In genomic region chr15:84253757-84254156, GRCm38 (mm10) we compare ENCODE assay signal across 11 mouse cellular contexts. TPM values are rescaled to one million over a fixed set of nuclear protein-coding genes. Genes with fewer than 3 reads are reported as not detected.
DNase-seq lines count a peak whose midpoint lies in the region; ATAC-seq lines count a peak whose summit lies in the region.
"Had no signal": no experiment of that assay in that cellular context is flagged by ENCODE, and none has a peak within 500 bp of the region (broad histone marks: within the 10 kb centered on the region; RNA-seq: fewer than 3 reads in every experiment).

No protein-coding gene starts in this region.

- DNase-seq in embryonic facial prominence, embryonic 10.5 days (ENCODE audit: low spot score) = no peak
- peak; percentile 81 for DNase-seq in skeletal muscle tissue, adult 2 months (ENCODE audit: low read depth, low spot score)
- DNase-seq in thymus, postnatal 4 days = no peak
- DNase-seq: adrenal gland, postnatal 36 days had no signal

- H3K4me3 ChIP-seq in embryonic facial prominence, embryonic 13.5 days = no peak overlapping the region
- H3K4me3 ChIP-seq in embryonic facial prominence, embryonic 10.5 days = no peak overlapping the region
- peak overlapping the region; percentile 31 for H3K4me3 ChIP-seq in megakaryocyte, embryonic 14.5 days (replicated peaks)
- no peak overlapping the region for H3K4me3 ChIP-seq in heart, embryonic 11.5 days (ENCODE audit: low read depth, low read length)
- H3K4me3 ChIP-seq: midbrain, embryonic 10.5 days had no signal

- 45% methylated on average over 11 of the region's 11 CpGs for WGBS in embryonic facial prominence, embryonic 13.5 days
- 69% methylated on average over 11 of the region's 11 CpGs for WGBS in embryonic facial prominence, embryonic 10.5 days
- WGBS in heart, embryonic 11.5 days (ENCODE audit: insufficient replicate concordance) = 32% methylated on average over 11 of the region's 11 CpGs

- H3K4me1 ChIP-seq in embryonic facial prominence, embryonic 13.5 days = peaks cover 54% of the 10 kb centered on the region
- H3K4me1 ChIP-seq in embryonic facial prominence, embryonic 10.5 days = peaks cover 57% of the 10 kb centered on the region
- peaks cover 91% of the 10 kb centered on the region for H3K4me1 ChIP-seq in megakaryocyte, embryonic 14.5 days
- H3K4me1 ChIP-seq in heart, embryonic 11.5 days (ENCODE audit: control insufficient read depth, insufficient read depth, low read length) = peaks cover 67% of the 10 kb centered on the region

- 0 out of 2 replicates have a peak overlapping the region, but pooled peaks have one; percentile 22 for H3K27ac ChIP-seq in embryonic facial prominence, embryonic 13.5 days
- H3K27ac ChIP-seq in embryonic facial prominence, embryonic 10.5 days (replicated peaks) = no peak overlapping the region
- peak overlapping the region; percentile 96 for H3K27ac ChIP-seq in heart, embryonic 11.5 days (ENCODE audit: low read depth, low read length)
- H3K27ac ChIP-seq: midbrain, embryonic 10.5 days had no signal

- H3K9ac ChIP-seq in embryonic facial prominence, embryonic 13.5 days = no peak overlapping the region
- H3K9ac ChIP-seq in heart, embryonic 11.5 days (ENCODE audit: low read depth, low read length) = peak overlapping the region; percentile 39

- no peak overlapping the region for H3K4me2 ChIP-seq in embryonic facial prominence, embryonic 13.5 days
- peak overlapping the region; percentile 18; the same call in 1 of the 2 replicates for H3K4me2 ChIP-seq in heart, embryonic 11.5 days

- peaks cover 16% of the 10 kb centered on the region for H3K27me3 ChIP-seq in embryonic facial prominence, embryonic 13.5 days
- peaks cover 4% of the 10 kb centered on the region; the same call in 1 of the 2 replicates for H3K27me3 ChIP-seq in embryonic facial prominence, embryonic 10.5 days (replicated peaks; ENCODE audit: low read depth, poor library complexity, severe bottlenecking)
- peaks cover 12% of the 10 kb centered on the region for H3K27me3 ChIP-seq in megakaryocyte, embryonic 14.5 days (replicated peaks)
- H3K27me3 ChIP-seq in heart, embryonic 11.5 days (ENCODE audit: control insufficient read depth, insufficient read depth, low read length) = no peaks in the 10 kb centered on the region

- no peak for ATAC-seq in embryonic facial prominence, embryonic 13.5 days (ENCODE audit: insufficient number of reproducible peaks, insufficient read depth, low FRiP score, low TSS enrichment, low read depth)
- ATAC-seq in megakaryocyte, adult 5-6 weeks (ENCODE audit: poor library complexity, severe bottlenecking) = no peak
- no peak for ATAC-seq in heart, embryonic 11.5 days (replicated peaks; ENCODE audit: insufficient number of reproducible peaks, low FRiP score, low TSS enrichment)
- no peak for ATAC-seq in megakaryocyte-erythroid progenitor cell, adult 5-6 weeks (replicated peaks; ENCODE audit: low FRiP score, low TSS enrichment, poor library complexity, severe bottlenecking)
- ATAC-seq: Patski had no signal

- no peaks in the 10 kb centered on the region; the same call in 1 of the 2 replicates for H3K9me3 ChIP-seq in embryonic facial prominence, embryonic 13.5 days
- no peaks in the 10 kb centered on the region for H3K9me3 ChIP-seq in embryonic facial prominence, embryonic 10.5 days
- no peaks in the 10 kb centered on the region for H3K9me3 ChIP-seq in megakaryocyte, embryonic 14.5 days
- H3K9me3 ChIP-seq in heart, embryonic 11.5 days (replicated peaks; ENCODE audit: control insufficient read depth, low read length) = no peaks in the 10 kb centered on the region
- H3K9me3 ChIP-seq: midbrain, embryonic 10.5 days had no signal

- no peaks in the 10 kb centered on the region for H3K36me3 ChIP-seq in embryonic facial prominence, embryonic 13.5 days
- no peaks in the 10 kb centered on the region for H3K36me3 ChIP-seq in embryonic facial prominence, embryonic 10.5 days (replicated peaks)
- peaks cover 17% of the 10 kb centered on the region for H3K36me3 ChIP-seq in megakaryocyte, embryonic 14.5 days (replicated peaks; ENCODE audit: low read length)
- no peaks in the 10 kb centered on the region for H3K36me3 ChIP-seq in heart, embryonic 11.5 days (ENCODE audit: control insufficient read depth, insufficient read depth, low read length)
- H3K36me3 ChIP-seq: midbrain, embryonic 10.5 days had no signal

RNA-seq across cellular contexts. Expression of gene Parvb, which starts 21.9 kb away (rescaled TPM):
- 4.4 TPM in 2 replicates for polyA plus RNA-seq in embryonic facial prominence, embryonic 13.5 days (2015; fragmentation: Nextera tagmentation; extraction: Ambion mirVana)
- 7.1 and 8.4 TPM in 2 replicates for polyA plus RNA-seq in embryonic facial prominence, embryonic 10.5 days (2016; fragmentation: Nextera tagmentation; extraction: Ambion mirVana)
- polyA plus RNA-seq in megakaryocyte, embryonic 14.5 days (2012; ENCODE audit: insufficient read depth, low replicate concordance) = 524 and 845 TPM in 2 replicates
- total RNA-seq in megakaryocyte, adult 5-6 weeks (2015) = 32.7 and 38.8 TPM in 2 replicates
- total RNA-seq in megakaryocyte, adult 5-6 weeks (2017) = 9.5 and 10.6 TPM in 2 replicates
- 19.3 and 21.1 TPM in 2 replicates for polyA plus RNA-seq in heart, embryonic 11.5 days (2014; fragmentation: Nextera tagmentation; extraction: Ambion mirVana)
- total RNA-seq in megakaryocyte-erythroid progenitor cell, adult 5-6 weeks (2014; fragmentation: Nextera tagmentation) = 28.9 and 29.8 TPM in 2 replicates
- total RNA-seq in megakaryocyte-erythroid progenitor cell, adult 5-6 weeks (2017) = 2.1 and 3.2 TPM in 2 replicates

Comparison
In these comparisons a context has a peak if more than half of its experiments do, and no peak if none do; other contexts are left out.
1. RNA of gene Parvb, which starts 21.9 kb away (polyA plus RNA-seq): 524 to 845 TPM in megakaryocyte, embryonic 14.5 days; 19.3 to 21.1 TPM in heart, embryonic 11.5 days, 7.1 to 8.4 TPM in embryonic facial prominence, embryonic 10.5 days and 4.4 TPM in embryonic facial prominence, embryonic 13.5 days; every median in the first group is over 10 times any median in the second.